Mouse (Mus musculus) spleen, embryonic (tissue): ENCODE data around the gene Gm29776.

Experiments
- CTCF ChIA-PET: fragments of 350-600 bp; sonication (Branson Sonifier 250); formaldehyde crosslinking; loops from one replicate; lab custom pipeline; 2022; lab: Charles Lee

Gm29776 gene

DNA sequence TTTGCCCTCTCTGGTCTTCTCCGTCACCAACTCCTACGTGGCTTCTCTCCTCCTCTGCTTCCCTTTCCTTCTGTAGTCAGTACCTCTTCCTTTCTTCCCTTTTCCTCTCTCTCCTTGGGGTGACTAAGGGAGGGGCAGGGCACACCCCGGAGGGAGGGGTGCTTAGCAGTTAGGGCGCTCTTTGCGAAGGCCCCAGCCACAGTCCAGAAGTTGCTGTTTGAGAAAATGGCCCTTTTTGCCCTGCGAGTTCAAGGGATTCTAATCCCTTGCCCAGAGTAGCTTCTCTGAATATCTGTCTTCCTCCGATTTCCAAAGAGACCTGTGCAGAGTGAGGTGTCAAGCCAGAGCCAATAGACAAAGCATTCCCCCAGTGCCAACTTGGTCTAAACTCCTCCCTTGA is 13.4 kb upstream of the Gm29776 start, which contains the start of gene Cebpe:
Gene Cebpe (minus strand): TSS at position 101 of the 400 bp plus-strand sequence.
- CTCF ChIA-PET, result no interaction called here

DNA sequence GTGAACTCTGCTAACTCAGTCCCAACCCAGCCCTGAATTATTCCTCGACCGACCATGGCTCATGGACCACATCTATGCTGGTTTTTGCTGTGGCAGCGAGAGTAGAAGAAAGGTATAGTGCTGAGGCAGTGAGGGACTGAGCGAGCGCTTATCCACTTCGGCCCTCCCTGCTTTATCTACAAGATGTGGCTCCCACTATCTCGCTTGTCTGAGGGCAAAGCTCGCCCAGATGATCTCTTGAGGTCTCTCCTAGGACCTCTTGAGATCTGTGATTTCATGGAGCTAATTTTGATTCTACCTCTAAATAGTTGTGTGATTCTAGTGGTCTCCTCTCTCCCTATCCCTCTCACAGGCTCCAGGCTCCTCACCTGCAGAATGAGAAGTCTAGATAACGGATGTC is 10.4 kb upstream of the Gm29776 start:
- CTCF ChIA-PET, result no interaction called here

DNA sequence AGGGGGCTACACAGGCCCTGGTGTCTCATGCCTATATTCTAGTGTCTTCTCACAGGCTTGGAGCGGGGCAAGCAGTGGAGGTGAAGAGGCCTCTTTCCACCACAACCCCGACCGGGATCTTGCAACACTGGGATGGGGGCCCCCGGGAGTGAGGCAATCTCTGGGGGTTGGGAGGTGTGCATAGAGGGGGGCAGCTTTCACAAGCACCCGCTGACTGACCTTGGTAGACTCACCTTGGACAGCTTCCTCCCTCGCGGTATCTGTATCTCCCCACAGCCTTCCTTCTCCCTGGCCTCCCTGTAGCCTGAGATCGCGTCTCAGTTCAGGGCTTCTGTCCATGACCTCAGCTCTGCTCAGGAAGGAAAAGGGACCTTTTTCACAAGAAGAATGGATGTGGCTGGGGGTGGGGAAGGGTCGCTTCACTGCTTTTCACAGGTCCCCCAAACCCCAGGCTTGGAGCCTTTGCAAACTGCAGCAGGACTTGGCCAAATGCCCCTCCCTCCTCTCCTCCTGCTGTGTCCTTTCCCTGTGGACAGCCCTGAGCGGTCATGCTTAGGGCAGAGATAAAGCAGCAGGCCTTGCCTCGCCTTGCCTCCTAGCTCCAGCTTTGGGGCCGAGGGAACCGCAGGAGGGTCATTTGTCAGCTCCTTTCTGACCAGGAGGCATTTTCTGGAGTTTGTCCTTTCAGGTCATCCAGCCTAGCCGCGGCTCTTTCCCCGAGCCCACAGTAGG is 8.1 kb upstream of the Gm29776 start:
- CTCF ChIA-PET, result no interaction called here

DNA sequence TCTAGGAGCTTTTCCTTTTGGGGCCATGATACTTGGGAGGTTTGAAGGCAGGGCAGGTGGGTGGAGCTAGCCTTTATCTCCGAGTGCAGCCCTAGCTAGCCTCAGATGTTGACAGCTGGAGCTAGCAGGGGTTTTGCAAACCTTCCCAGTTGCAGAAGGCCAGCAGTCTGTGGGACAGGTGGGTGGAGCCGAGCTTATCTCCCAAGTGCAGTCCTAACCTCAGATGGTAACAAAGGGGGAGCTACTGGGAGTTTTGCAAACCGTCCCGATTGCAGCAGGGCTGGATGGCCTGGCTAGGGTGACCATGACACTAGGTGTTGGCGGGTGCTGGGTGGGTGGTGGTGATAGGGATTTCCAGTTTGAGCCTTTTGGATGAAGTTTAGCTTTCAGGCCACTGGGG is 7.2 kb upstream of the Gm29776 start:
- CTCF ChIA-PET, result interaction anchor here (0.7 kb wide), 1 partner anchor 17 kb away, joined by 3 read pairs; no protein-coding TSS in a partner anchor

DNA sequence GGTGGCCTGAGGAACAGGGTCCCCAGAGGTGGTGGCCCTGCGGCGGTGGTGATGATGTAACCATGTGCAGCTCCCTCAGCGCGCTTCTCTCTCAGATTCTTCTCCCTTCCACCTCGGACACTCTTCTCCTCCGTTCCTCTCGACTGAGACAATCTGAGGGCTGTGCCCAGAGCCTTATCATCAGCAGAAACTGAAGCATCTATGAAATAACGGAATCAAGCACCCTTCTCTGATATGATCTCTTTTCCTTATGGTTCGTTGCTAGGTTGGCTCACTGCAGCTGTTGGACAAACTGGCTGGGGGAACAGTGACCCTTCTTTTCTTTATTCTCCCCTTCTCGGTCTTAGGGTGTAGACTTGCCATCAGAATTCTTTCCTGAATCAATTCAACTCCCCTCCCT is 4.6 kb upstream of the Gm29776 start:
- CTCF ChIA-PET, result interaction anchor here (0.6 kb wide), 1 partner anchor 11 kb away, joined by 4 read pairs; no protein-coding TSS in a partner anchor

DNA sequence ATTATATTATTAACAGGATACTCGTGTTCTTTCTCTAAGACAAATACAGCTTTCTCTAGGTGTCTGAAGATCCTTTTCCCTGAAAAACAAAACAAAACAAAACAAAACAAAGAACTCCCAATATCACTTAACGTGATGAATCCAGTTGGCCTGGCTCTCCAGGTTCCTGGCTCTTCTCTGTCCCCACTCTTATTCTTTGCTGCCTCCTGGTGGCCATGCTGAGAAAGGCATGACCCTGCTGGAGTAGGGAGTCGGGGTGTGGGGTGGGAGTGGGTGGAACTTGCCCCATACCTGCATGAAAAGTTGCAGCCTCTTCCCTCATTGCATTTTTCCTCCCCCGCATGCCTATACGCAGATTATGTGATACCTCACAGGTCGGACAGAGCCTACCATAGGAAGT is 2.7 kb upstream of the Gm29776 start:
- CTCF ChIA-PET, result no interaction called here

DNA sequence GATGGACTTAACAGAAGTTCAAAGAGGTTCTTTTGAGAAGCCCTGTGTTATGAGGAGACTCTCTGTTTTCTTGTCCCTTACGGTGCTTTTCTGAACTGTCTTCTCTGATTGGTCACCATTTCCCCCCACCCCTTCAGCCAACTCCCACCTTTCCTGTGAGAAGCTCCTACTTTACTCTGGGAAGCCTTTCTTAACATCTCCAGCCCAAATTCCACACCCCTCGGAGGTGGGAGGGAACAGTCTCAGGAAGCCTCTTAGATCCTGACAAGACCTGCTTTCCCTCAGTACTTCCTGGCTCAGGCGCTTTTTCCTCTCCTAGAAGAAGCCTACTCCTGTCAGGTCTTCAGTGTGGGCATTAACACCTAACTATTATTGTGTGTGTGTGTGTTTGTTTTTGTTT is 953 bp upstream of the Gm29776 start:
- CTCF ChIA-PET, result no interaction called here

DNA sequence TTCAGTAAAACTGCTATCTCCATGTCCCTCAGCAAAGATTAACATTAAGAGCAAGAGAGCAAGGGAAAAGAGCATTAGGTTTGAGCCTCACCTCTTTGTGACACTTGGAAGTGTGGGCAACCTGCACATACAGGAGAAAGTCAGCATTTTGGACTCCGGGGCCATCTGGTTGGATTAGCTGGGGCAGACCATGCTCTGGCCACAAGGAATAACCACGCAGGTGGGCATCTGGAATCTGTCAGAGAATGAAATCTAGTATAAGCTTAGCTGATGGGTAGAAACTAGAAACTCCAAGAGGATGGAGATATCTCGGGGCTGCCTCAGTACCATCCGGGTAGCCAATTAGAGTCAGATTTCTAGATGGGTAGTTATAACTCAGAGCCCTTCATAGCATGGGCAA is 1.9 kb downstream of the Gm29776 start:
- CTCF ChIA-PET, result no interaction called here

DNA sequence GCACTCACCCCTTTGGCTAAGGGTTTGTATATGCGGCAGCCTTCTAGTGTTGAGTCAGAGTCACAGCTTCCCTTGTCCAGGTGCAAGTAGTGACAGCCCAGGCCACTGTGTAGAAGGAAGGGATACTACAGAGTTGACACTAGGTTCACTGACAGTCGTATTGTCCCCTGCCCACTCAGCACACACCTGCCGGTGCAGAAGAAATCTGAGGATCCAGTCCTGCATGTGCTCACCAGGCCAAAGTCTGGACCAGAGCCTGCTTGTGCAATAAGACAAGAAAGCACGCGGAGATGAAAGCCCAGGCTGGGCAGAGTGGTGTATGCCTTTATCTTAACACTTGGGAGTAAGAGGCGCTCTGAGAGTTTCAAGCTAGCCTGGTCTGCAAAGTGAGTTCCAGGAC is 3.6 kb downstream of the Gm29776 start:
- CTCF ChIA-PET, result no interaction called here

DNA sequence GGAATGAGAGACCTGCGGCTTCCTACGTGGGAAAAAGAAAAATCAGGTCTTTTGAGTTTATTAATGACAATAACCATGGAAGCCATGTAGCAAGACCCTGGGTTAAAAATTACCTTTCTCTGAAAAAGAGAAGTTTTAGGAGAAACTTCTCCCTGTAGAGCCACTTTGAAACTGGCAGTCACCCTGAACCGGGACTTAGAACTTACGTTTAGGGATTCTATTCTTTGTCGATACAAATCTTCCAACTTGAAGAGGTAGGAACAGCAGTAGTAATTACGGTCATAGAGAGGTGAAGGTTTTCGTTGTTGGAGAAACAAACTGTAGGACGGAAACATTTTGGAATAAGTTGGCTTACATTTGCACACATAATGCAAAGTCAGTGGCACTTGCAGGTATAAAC is 11.4 kb downstream of the Gm29776 start:
- CTCF ChIA-PET, result no interaction called here

DNA sequence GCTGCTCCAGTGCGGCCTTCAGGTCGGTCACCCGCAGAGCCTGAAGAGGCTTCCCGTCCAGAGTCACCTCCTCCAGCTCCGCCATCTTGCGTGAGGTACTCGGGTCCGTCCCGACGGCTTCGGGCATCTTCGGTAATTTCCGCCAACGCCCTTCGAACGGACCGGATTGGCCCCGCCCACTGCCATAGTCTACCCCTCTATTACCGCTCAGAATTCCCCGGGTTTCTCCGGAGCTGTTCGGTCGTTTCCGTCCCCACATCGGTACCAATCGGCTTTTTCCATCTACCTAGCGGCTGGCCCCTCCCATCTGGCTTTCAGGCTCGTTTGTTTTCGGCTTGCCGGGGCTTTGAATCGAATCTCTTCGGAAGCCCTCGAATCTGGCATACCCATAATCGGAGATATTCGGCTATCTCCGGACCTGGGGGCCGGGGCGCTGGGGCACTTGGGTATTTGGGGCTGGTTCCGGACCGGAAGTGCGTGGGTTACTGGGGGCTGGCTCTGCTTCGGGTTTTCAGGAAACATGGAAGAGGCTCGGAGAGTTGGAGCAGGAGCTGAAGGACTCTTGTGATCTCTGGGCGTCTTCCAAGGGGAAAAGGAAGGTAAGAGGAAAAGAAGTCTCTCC is 12.0 kb downstream of the Gm29776 start, which contains the start of gene Acin1:
Gene Acin1 (minus strand): TSS at position 410 of the 622 bp plus-strand sequence.
- CTCF ChIA-PET, result no interaction called here

DNA sequence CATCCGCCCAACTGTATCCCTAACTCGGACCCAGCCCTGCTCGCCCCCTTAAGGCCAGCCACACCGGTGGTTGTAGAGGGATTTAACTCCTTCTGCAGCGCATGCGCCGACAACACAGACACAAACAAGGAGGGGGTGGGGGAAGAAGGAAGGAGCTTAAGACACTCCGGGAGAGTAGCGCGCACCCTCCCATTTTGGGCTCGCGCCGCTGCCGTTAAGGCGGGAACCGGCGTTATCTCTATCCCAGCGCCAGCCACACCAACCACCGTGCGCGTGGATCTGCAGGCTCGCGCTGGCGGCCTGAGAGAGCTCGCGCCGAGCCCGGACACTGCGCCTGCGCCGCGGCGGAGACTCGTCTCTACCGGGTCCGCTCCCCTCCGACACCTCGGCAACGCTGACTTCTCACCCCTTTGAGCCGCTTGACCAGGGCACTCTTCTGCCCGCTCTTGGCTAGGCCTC is 12.5 kb downstream of the Gm29776 start, which contains the start of gene 1700123O20Rik:
Gene 1700123O20Rik (plus strand): TSS at position 154 of the 459 bp plus-strand sequence.
- CTCF ChIA-PET, result no interaction called here

DNA sequence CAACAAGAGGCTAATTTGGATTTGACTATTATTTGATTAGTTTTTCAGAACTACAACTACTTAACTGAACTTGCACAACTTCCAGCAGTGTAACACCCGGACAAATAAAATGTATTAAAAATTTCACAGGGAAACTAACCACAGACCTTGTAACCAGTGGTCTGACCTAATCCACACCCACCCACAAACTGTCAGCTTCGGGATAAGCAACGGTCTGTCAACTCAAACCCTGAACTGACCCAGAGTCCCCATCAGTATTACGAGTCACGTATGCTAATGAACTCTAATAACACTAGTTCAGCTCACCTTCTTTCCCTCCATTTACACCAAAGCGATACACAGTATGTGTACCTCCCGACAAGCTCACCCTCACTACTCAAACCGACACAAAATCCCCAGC is 13.2 kb downstream of the Gm29776 start:
- CTCF ChIA-PET, result no interaction called here

DNA sequence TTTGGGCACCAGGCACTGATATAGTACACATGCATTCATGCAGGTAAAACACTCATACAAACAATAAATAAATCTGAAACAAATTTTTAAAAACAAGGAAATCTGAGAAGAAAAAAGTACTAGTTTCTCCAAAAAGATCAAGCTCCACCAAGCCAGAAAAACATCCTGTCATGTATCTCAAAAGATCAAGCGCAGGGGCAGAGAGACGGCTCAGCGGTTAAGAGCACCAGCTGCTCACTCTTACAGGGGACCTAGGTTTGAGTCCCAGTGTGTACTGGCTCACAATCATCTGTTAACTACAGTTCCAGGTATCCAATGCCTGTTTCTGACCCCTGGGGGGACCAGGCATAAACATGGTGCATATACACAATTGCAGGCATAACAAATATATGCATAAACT is 16.2 kb downstream of the Gm29776 start:
- CTCF ChIA-PET, result interaction anchor here (0.6 kb wide), 1 partner anchor 31 kb away, joined by 5 read pairs; no protein-coding TSS in a partner anchor

DNA sequence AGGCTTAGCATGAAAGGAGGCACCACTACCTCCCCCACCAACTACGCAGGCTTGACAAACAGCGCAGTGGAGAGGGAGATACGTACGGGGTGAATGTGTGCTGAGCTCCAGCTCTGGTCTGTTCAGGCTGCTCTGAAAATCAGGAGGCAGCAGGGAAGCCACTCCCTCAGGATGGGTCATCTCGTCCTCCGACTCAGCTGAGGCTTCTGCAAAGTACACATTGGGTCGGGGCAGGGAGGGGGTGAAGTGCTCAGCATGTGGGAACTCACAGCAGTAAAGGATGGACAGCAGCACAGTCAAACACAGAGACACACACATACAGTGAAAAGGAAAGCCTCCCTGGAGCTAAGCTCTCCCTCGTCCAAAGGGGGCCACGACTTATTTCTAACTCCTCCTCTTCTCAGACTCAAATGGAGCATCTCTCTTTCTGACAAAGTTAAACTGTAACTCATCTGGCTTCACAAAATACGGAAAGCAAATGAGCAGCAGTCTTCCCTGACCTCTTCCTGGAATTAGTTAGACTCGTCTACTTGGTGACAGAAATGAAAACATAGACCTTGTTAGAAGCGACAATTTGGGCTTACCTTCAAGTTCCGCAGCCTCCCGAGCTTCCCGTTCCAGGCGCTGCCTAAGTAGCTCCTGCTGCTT is 19.9 kb downstream of the Gm29776 start:
- CTCF ChIA-PET, result interaction anchor here (0.7 to 1.4 kb wide), 2 partner anchors 20 to 35 kb away, joined by 3 to 4 read pairs; no protein-coding TSS in a partner anchor

DNA sequence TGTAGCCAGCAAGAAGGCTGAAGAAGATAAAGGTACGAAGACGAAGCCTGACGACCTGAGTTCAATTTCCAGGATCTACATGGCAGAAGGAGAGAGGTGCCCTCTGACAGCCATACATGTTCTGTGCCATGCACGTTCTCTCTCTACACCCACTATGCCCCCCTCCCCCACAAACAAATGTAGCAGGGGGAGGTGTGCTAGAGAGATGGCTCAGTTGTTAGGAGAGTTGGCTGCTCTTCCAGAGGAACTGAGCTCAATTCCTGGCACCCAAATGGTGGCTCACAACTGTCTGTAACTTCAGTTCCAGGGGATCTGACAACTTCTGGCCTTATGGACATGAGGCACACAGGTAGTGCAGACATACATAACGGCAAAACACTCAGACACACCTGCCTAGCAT is 22.3 kb downstream of the Gm29776 start:
- CTCF ChIA-PET, result interaction anchor here (0.7 kb wide), 1 partner anchor 67 kb away, joined by 4 read pairs; no protein-coding TSS in a partner anchor

DNA sequence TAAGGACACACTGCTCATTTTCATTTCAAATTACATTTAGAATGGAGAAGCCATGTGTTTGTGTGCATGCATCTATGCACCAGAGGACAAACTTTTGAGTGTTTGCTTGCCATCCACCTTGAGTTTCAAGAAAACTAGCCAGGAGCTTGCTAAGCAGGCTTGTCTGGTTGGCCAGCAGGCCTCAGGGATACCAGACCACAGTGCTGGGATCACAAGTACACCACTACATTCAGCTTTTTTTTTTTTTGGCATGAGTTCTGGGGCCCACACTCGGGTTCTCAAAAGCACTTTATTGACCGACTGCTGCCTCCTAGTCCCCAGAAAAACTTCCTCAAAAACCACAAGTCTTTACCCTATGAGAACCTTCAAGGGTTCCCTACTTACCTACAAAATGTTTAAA is 24.3 kb downstream of the Gm29776 start:
- CTCF ChIA-PET, result interaction anchor here (0.6 to 1.0 kb wide), 3 partner anchors 15 to 21 kb away, joined by 3 to 4 read pairs (median 3); no protein-coding TSS in a partner anchor

DNA sequence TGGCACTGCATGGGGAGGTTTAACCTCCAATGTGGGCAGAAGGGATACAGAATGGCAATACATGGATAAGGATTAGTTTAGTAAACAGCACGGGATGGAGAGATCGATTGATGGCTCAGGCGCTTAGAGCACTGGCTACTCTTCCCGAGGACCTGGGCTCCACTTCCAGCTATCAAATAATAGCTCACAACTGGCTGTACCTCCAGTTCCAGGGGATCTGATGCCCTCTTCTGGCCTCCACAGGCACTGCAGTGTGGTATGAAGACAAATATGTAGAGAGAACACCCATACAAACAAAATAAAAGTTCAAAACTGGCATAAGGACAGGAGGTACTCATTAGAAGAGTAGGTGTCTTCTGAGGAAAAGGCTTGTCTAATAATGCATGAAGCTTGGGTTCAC is 29.3 kb downstream of the Gm29776 start:
- CTCF ChIA-PET, result no interaction called here

DNA sequence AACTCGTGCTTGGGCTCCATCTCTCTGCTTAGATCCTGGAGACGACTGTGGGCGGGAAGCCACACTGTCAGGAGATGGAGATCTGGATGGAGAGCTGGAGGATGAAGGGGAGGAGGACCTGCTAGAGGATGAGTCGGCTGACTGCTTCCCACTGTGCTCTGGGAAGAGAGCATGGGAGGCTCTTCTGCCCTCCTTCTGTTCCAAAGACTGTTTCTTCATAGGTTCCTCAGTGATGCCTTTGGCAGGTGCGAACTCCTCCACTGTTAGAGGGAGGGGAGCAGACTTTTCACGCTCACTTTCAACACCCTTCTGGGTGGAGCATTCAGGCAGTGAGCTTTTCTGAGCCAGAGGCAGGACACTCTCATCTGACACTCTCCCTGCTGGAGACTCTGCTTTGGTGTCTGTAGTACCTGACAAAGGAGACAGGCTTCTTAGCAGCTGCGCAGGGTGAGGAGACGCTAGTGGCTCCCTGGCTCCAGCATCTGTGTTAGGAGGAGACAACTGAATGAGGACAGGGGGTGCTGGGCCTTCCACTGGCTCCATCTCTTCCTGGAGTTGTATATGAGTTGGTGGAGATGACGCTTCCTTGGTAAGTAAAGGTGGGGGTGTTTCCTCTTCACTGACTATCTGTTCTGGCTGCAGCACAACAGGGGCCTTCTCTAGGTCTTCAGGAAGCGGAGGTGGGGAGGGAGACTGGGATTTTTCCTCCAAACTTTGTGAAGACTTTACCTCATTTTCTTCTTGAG is 34.0 kb downstream of the Gm29776 start:
- CTCF ChIA-PET, result no interaction called here

DNA sequence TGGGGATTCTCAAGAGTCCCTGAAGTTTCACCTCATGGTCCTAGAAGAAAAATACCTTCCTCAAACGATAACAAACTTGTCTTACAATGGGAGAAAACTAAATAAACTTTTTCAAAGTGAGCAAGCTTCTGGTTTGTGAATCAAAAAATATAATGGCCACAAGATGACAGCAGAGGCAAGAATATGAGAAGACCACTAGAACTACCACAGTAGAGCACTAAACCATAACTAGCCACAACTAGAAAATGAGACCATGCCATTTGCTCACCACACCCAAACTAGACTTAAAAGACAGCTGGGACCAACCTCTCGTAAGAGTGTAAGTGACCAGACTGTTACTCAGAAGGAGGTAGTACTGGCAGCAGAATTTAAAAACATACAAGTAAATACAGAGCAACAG is 38.6 kb downstream of the Gm29776 start:
- CTCF ChIA-PET, result interaction anchor here (0.9 kb wide), 1 partner anchor 11 kb away, joined by 3 read pairs; no protein-coding TSS in a partner anchor

DNA sequence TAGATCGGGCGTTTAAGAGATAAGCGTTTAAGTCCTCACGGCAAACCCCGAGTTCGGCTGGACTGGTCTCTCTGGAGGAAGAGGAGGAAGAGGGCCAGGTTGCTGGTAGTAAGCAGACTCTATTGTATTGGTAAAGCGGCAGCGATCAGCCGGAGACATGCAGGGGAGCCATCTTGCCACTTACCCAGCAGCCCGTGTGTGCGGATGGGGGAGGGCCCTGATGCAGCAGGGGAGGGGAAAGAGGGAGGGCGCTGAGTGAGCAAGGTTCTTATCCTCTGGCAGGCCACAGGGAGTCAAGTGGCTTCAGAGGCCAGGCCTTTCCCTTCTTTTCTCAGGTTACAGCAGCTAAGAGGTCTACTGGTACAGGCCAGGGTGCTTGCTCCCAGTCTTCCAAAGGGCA is 45.1 kb downstream of the Gm29776 start:
- CTCF ChIA-PET, result interaction anchor here (0.6 kb wide), 1 partner anchor 21 kb away, joined by 3 read pairs; no protein-coding TSS in a partner anchor
